Mouse (Mus musculus) ES-E14 (cell line): ENCODE results near the gene Tll2. TPM values are rescaled to one million over a fixed set of nuclear protein-coding genes. Genes with fewer than 3 reads are reported as not detected.

Experiments used
- DNase-seq: peaks from one replicate; pipeline ENCODE4 v3.0.0-alpha.2; 2013; ENCODE audit warnings: low read depth, low spot score
- H3K27ac ChIP-seq: 2 replicates; pipeline ENCODE4 v1.5.1; 2012; ENCODE audit warnings: low read depth, mild to moderate bottlenecking, low read length, moderate library complexity, mixed read lengths; ENCODE audit not compliant: poor library complexity, insufficient read depth, severe bottlenecking
- H3K36me3 ChIP-seq: 2 replicates; pipeline ENCODE4 v1.6.1; 2012; ENCODE audit warnings: mild to moderate bottlenecking, low read length, moderate library complexity, mixed read lengths; ENCODE audit not compliant: control insufficient read depth, poor library complexity, insufficient read depth, severe bottlenecking
- H3K4me1 ChIP-seq, 2 experiments: fragments of 150-350 bp in 1 of 2; sonication (generic) in 1 of 2; 2 replicates each; pipeline ENCODE4 v1.6.1; 2012; ENCODE audit warnings: low read length in 2 of 2, mild to moderate bottlenecking in 1 of 2, mixed read lengths in 1 of 2; ENCODE audit not compliant: control insufficient read depth in 2 of 2, insufficient read depth in 2 of 2, poor library complexity in 1 of 2
- H3K4me3 ChIP-seq, 2 experiments: fragments of 150-350 bp in 1 of 2; sonication (generic) in 1 of 2; 2 replicates each; pipeline ENCODE4 v1.5.1; 2012; ENCODE audit warnings: low read length in 2 of 2, low read depth in 1 of 2, mild to moderate bottlenecking in 1 of 2, mixed read lengths in 1 of 2; ENCODE audit not compliant: insufficient read depth in 1 of 2, poor library complexity in 1 of 2, severe bottlenecking in 1 of 2
- H3K9ac ChIP-seq: 2 replicates; pipeline ENCODE4 v1.6.1; 2012; ENCODE audit warnings: low read depth, mild to moderate bottlenecking, low read length, mixed read lengths; ENCODE audit not compliant: poor library complexity, insufficient read depth, severe bottlenecking
- H3K9me3 ChIP-seq: fragments of 150-350 bp; sonication (generic); 2 replicates; pipeline ENCODE4 v1.6.1; 2012; ENCODE audit warnings: low read depth, mild to moderate bottlenecking, low read length; ENCODE audit not compliant: control insufficient read depth, insufficient read depth
- CHD2 ChIP-seq: IDR thresholded peaks from 2 replicates; pipeline ENCODE4 v1.6.1; 2014; ENCODE audit warnings: mild to moderate bottlenecking, low read depth, low read length, inconsistent platforms
- HCFC1 ChIP-seq: IDR thresholded peaks from 2 replicates; pipeline ENCODE4 v1.6.1; 2012; ENCODE audit warnings: low read length, inconsistent platforms, borderline replicate concordance; ENCODE audit not compliant: insufficient read depth
- MAFK ChIP-seq: IDR thresholded peaks from 2 replicates; pipeline ENCODE4 v1.6.1; 2014; ENCODE audit warnings: mild to moderate bottlenecking, low read depth, low read length, inconsistent platforms; ENCODE audit not compliant: insufficient read depth
- ZC3H11A ChIP-seq: IDR thresholded peaks from 2 replicates; pipeline ENCODE4 v1.6.1; 2012; ENCODE audit warnings: low read depth, mild to moderate bottlenecking, inconsistent platforms, low read length, borderline replicate concordance
- ZNF384 ChIP-seq: IDR thresholded peaks from 2 replicates; pipeline ENCODE4 v1.6.1; 2012; ENCODE audit warnings: low read depth, low read length, inconsistent platforms
- in situ Hi-C, 2 experiments: fragments of 600-800 bp; cut with MboI; formaldehyde crosslinking; loops; one replicate each; pipeline ENCODE4 v1.15.1; 2025; ENCODE audit warnings: low sequenced_read_pairs in 2 of 2, inconsistent platforms in 1 of 2; ENCODE audit not compliant: unreplicated experiment in 2 of 2
- total RNA-seq: library from RNA; depleted of rRNA; stranded (reverse); fragments of 300-350 nt; gene quantifications from 2 replicates; pipeline ENCODE4 v1.2.3, GENCODE M21; 2012

Gene Tll2
- total RNA-seq, 1 experiment = 0.09 TPM

GRCm38 (mm10) chr19:41119924-41120323 lies 86.7 kb downstream of the Tll2 start:
- no peak overlapping the region for H3K27ac ChIP-seq
- H3K36me3 ChIP-seq = no peaks in the 10 kb centered on the region
- no peak overlapping the region for H3K4me3 ChIP-seq
- H3K4me1 ChIP-seq = no peaks in the 10 kb centered on the region
- in situ Hi-C loops = no loop called here
- DNase-seq = no peak
- no peak for TF ChIP-seq HCFC1
- TF ChIP-seq MAFK = no peak
- TF ChIP-seq ZC3H11A = no peak
- TF ChIP-seq CHD2 = no peak
- TF ChIP-seq ZNF384 = no peak
- H3K9ac ChIP-seq = no peak overlapping the region
- no peaks in the 10 kb centered on the region for H3K9me3 ChIP-seq

- Histone ChIP-seq H3K9me3 (no peaks in the 10 kb centered on the region), H3K4me1 (no peaks in the 10 kb centered on the region), H3K27ac (no peak overlapping the region), H3K9ac (no peak overlapping the region), H3K4me3 (no peak overlapping the region), H3K36me3 (no peaks in the 10 kb centered on the region)
- TF ChIP-seq CHD2 (no peak), ZC3H11A (no peak), HCFC1 (no peak), ZNF384 (no peak), MAFK (no peak)
- in situ Hi-C loops = no loop called here
- DNase-seq = no peak
These were observed 88.3 kb downstream of the Tll2 start for GRCm38 (mm10) chr19:41118346-41118745.

- Histone ChIP-seq H3K9me3 (no peaks in the 10 kb centered on the region), H3K27ac (no peak overlapping the region), H3K9ac (no peak overlapping the region), H3K36me3 (no peaks in the 10 kb centered on the region), H3K4me3 (no peak overlapping the region), H3K4me1 (no peaks in the 10 kb centered on the region)
- DNase-seq = no peak
- TF ChIP-seq MAFK (no peak), ZC3H11A (no peak), CHD2 (no peak), ZNF384 (no peak), HCFC1 (no peak)
- in situ Hi-C loops = no loop called here
These were observed 89.3 kb downstream of the Tll2 start for GRCm38 (mm10) chr19:41117334-41117733.

- Histone ChIP-seq H3K36me3 (no peaks in the 10 kb centered on the region), H3K4me1 (no peaks in the 10 kb centered on the region), H3K27ac (no peak overlapping the region), H3K9me3 (no peaks in the 10 kb centered on the region), H3K9ac (no peak overlapping the region), H3K4me3 (no peak overlapping the region)
- DNase-seq = no peak
- in situ Hi-C loops = no loop called here
- TF ChIP-seq MAFK (no peak), ZC3H11A (no peak), HCFC1 (no peak), CHD2 (no peak), ZNF384 (no peak)
These were observed 92.0 kb downstream of the Tll2 start for GRCm38 (mm10) chr19:41114611-41115010.

GRCm38 (mm10) chr19:41113911-41114531 lies 92.6 kb downstream of the Tll2 start:
- DNase-seq = no peak
- no peaks in the 10 kb centered on the region for H3K9me3 ChIP-seq
- no peaks in the 10 kb centered on the region for H3K4me1 ChIP-seq
- TF ChIP-seq CHD2 = no peak
- TF ChIP-seq ZC3H11A = no peak
- no peak for TF ChIP-seq MAFK
- TF ChIP-seq HCFC1 = no peak
- no peak for TF ChIP-seq ZNF384
- no peak overlapping the region for H3K27ac ChIP-seq
- H3K36me3 ChIP-seq = no peaks in the 10 kb centered on the region
- in situ Hi-C loops = no loop called here
- H3K4me3 ChIP-seq = no peak overlapping the region
- H3K9ac ChIP-seq = no peak overlapping the region
